Mouse (Mus musculus) forebrain, postnatal 0 days (tissue): Measurements from ENCODE around the gene Arid1a. TPM values are rescaled to one million over a fixed set of nuclear protein-coding genes. Genes with fewer than 3 reads are reported as not detected.

Experiments used
- ATAC-seq: fragments of 200-750 bp; cut with Nextera tagmentation; 2 replicates; pipeline ENCODE4 v1.8.0; 2017; ENCODE audit warnings: mild to moderate bottlenecking, moderate library complexity
- DNase-seq: peaks from one replicate; pipeline ENCODE4 v3.0.0-alpha.2; 2015
- H3K27ac ChIP-seq: fragments of 300-500 bp; sonication (generic); 2 replicates; pipeline ENCODE4 v1.5.1; 2014; ENCODE audit warnings: low read depth, mild to moderate bottlenecking, antibody characterized with exemption, low read length, moderate library complexity, mixed read lengths
- H3K27me3 ChIP-seq: fragments of 300-500 bp; sonication (generic); 2 replicates; pipeline ENCODE4 v1.6.1; 2014; ENCODE audit warnings: mild to moderate bottlenecking, low read length, mixed read lengths; ENCODE audit not compliant: insufficient read depth
- H3K36me3 ChIP-seq: fragments of 300-500 bp; sonication (generic); 2 replicates; pipeline ENCODE4 v1.6.1; 2014; ENCODE audit warnings: mild to moderate bottlenecking, moderate library complexity; ENCODE audit not compliant: insufficient read depth
- H3K4me1 ChIP-seq: fragments of 300-500 bp; sonication (generic); 2 replicates; pipeline ENCODE4 v1.6.1; 2014; ENCODE audit warnings: antibody characterized with exemption; ENCODE audit not compliant: insufficient read depth
- H3K4me2 ChIP-seq: fragments of 300-500 bp; sonication (generic); 2 replicates; pipeline ENCODE4 v1.6.1; 2014; ENCODE audit warnings: low read depth, mild to moderate bottlenecking, moderate library complexity
- H3K4me3 ChIP-seq: fragments of 300-500 bp; sonication (generic); 2 replicates; pipeline ENCODE4 v1.5.1; 2014; ENCODE audit warnings: low read depth, low read length, mixed read lengths
- H3K9ac ChIP-seq: fragments of 300-500 bp; sonication (generic); 2 replicates; pipeline ENCODE4 v1.6.1; 2014; ENCODE audit warnings: mild to moderate bottlenecking
- H3K9me3 ChIP-seq: fragments of 300-500 bp; sonication (generic); 2 replicates; pipeline ENCODE4 v1.6.1; 2016; ENCODE audit warnings: low read length
- CTCF ChIP-seq: sonication (generic); IDR thresholded peaks from 2 replicates; pipeline ENCODE4 v1.5.1; 2016; ENCODE audit warnings: antibody characterized with exemption, control low read depth, low read depth
- WGBS: fragments of 180-500 bp; shearing (Covaris S2); extraction: QIAGEN DNeasy Blood & Tissue Kit; methylation state at CpG from one replicate; pipeline ENCODE4 v1.1.7; 2014; 5-methylcytosine and 5-hydroxymethylcytosine counted together
- polyA plus RNA-seq: library from polyadenylated mRNA; unstranded; fragments of >200 nt; fragmentation: Nextera tagmentation; extraction: Ambion mirVana; gene quantifications from 2 replicates; pipeline ENCODE4 v1.2.1, GENCODE M21; 2015
- total RNA-seq: library from RNA; depleted of rRNA; stranded (reverse); fragments of >200 nt; gene quantifications from 2 replicates; pipeline ENCODE4 v1.2.3, GENCODE M21; 2014; rRNA removed

The Arid1a gene
- total RNA-seq (36.2 and 51.0 TPM in 2 replicates), polyA plus RNA-seq (12.7 and 19.3 TPM in 2 replicates)

DNA sequence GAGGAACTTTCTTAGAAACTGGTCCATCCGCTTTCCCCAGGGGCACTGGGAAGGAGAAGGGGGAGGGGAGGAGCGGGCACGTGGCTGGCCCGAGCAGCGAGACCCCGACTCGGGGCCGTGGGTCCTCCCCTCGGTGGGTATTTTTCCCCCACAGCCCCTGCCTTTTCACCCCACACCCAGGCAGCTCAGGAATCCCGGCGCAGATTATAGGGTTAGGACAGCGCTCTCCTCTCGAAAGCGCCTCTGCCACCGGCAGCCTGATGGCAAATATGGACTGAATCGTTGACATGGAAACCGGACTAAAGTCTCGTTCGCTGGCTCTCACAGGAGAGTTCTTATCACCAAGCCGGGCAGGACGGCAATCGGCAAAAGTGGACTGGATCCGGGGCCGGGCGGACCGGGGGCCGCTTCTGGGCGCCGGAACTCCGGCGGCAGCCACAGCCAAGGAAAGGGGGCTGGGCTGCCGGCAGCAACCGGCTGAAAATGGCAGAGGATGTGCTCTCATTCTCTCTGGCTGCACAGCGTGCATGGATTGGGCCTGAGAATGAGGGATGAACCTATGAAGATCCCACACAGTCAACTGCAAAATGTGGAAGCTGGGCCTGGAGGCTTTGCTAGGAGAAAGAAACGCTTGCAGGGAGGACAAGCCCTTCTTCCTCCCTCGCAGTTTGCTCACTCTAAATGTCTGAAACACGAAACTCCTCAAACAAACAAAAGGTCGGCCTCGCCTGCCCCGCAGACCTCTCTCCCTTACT lies at the start of gene Arid1a:
Gene Arid1a (minus strand): TSS at position 256 of the 755 bp plus-strand sequence.
- no peak for TF ChIP-seq CTCF
- H3K4me1 ChIP-seq: peaks cover 16% of the 10 kb centered on the region
- no peaks in the 10 kb centered on the region for H3K36me3 ChIP-seq
- under 1% methylated on average over 40 of the region's 40 CpGs for WGBS
- peak; percentile 95 for DNase-seq
- peak within 1 kb of the TSS; percentile 94 for H3K4me2 ChIP-seq
- no peaks in the 10 kb centered on the region for H3K9me3 ChIP-seq
- H3K9ac ChIP-seq: peak within 1 kb of the TSS; percentile 59
- peak within 1 kb of the TSS; percentile 98 for H3K27ac ChIP-seq
- no peaks in the 10 kb centered on the region for H3K27me3 ChIP-seq
- peak within 1 kb of the TSS; percentile 51 for H3K4me3 ChIP-seq
- ATAC-seq: peak; percentile 66

DNA sequence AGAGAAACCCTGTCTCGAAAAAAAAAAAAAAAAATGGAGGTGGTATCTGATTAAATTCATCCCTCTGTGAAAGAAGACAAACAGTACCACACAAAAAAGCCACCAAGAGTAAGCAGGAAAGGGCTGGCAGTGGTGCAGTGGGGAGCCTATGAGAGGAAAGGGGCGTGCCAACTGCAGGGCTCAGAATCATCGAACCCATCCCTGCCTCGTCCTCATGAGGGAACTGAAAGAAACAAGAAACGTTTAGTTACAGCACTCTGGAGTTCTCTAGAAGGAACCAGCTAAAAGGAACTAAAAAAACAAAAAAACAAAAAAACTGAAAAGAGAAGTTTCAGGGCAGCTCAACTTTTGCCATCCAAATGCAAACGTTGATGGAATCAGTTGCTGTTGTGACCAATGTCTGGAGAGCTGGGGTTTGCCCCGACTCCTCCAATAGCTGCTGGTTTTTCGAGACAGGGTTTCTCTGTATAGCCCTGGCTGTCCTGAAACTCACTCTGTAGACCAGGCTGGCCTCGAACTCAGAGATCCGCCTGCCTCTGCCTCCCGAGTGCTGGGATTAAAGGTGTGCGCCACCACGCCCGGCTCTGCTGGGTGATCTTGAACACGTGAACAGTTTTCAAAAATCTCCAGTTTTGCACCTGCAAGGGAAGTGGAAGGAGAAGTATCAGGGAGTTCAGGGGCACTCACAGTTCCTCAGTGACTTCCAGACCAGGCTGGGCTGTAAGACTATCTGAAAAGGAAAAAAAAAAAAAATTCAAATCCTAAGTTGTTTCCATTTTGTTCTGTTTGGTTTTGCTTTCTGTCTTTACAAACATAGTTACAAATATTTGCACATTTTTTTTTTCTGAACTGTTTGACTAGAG lies 48.1 kb upstream of the Arid1a start:
- DNase-seq: no peak
- WGBS: 71% methylated on average over 15 of the region's 15 CpGs
- Histone ChIP-seq H3K27me3 (no peaks in the 10 kb centered on the region), H3K9me3 (no peaks in the 10 kb centered on the region), H3K9ac (no peak overlapping the region), H3K36me3 (no peaks in the 10 kb centered on the region), H3K27ac (no peak overlapping the region), H3K4me3 (no peak overlapping the region), H3K4me2 (no peak overlapping the region), H3K4me1 (no peaks in the 10 kb centered on the region)
- TF ChIP-seq CTCF: no peak
- ATAC-seq: no peak

DNA sequence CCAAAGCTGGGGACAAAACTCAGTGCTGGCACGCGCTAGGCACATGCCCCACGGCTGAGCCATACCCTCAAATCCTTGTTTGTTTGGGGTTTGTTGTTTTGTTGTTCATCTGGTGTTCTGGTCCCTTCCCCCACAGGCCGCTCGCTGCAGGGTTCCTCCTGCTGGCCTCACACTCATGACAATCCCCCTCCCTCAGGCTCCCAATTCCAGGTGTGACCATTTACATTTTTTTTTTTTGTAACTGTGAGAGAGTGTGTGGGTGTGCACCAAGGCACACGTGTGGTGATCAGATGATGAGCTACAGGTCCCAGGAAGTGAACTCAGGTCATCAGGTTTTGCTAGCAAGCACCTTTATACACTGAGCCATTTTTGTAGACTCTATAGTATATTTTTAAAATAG lies 44.0 kb upstream of the Arid1a start:
- Histone ChIP-seq H3K4me2 (no peak overlapping the region), H3K9me3 (no peaks in the 10 kb centered on the region), H3K4me1 (no peaks in the 10 kb centered on the region), H3K27ac (no peak overlapping the region), H3K36me3 (no peaks in the 10 kb centered on the region), H3K9ac (no peak overlapping the region), H3K27me3 (no peaks in the 10 kb centered on the region), H3K4me3 (no peak overlapping the region)
- no peak for TF ChIP-seq CTCF
- ATAC-seq: no peak
- 19% methylated on average over 6 of the region's 6 CpGs for WGBS
- no peak for DNase-seq

DNA sequence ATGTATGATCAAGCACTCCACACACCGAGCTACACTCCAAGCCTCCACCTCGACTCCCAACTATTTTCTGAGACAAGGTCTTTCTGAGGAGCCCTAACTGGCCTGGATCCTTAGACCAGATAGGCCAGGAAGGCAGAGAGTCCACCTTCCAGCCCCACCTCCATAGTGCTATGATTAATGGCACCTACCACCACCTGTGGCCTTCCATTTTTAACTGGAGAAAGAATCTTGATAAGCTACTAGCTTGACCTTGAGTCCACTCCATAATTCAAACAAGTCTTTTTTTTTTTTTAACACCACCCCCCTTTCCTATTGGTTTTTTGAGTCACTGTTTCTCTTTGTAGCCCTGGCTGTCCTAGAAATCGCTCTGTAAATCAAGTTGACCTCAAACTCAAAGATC lies 36.7 kb upstream of the Arid1a start:
- no peak overlapping the region for H3K4me2 ChIP-seq
- no peak overlapping the region for H3K4me3 ChIP-seq
- H3K9ac ChIP-seq: no peak overlapping the region
- TF ChIP-seq CTCF: no peak
- no peaks in the 10 kb centered on the region for H3K9me3 ChIP-seq
- no peak overlapping the region for H3K27ac ChIP-seq
- 87% methylated on average over 3 of the region's 3 CpGs for WGBS
- no peaks in the 10 kb centered on the region for H3K36me3 ChIP-seq
- ATAC-seq: no peak
- no peak for DNase-seq
- H3K4me1 ChIP-seq: no peaks in the 10 kb centered on the region
- H3K27me3 ChIP-seq: no peaks in the 10 kb centered on the region

DNA sequence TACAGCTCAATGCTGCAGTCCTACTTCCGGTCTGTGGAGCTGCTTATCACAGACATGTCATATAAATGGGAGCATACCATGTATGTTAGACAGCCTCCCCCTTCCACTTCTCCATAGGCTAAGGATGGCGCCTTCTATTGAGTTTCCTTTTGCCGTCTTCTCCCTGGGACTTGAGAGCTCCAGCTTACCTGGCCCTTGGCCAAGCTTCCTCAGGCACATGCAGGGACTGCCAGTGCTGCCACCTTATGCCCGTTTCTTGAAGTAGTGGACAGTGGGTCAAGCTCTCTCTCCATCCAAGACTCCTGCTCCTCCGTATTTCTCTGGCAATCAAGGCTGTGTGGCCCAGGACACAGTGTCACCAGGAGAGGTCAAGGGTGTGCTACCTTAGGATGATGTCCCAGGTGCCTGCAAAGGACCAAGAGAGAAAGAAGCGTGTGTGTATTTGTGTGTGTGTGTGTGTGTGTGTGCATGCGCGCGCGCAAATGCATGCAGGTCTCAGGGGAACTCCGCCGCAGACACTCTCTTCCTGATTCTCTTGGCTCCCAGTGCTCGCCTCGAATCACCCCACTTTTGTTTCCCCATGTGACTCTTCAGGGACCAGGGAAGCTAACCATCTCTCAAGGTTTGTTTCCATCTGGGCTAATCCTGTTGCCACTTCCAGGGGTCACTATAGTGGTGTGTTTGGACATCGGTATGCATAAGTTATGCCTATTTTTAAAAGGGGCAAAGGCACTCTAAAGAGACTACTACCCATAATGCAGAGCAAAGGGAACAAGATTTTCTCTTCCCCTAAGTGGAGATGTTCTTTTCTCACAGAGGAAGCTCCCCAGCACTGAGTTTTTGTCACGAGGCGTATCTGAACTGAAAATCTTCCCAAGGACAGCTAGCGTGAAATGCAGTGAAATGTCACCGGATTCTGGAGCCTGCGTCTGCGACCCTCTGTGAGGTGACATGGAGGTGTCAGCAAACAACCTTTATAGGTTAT lies 18.3 kb upstream of the Arid1a start:
- 77% methylated on average over 21 of the region's 21 CpGs for WGBS
- H3K9me3 ChIP-seq: no peaks in the 10 kb centered on the region
- DNase-seq (peak; percentile 77), ATAC-seq (no peak; the same call in 1 of the 2 replicates)
- H3K27ac ChIP-seq: no peak overlapping the region
- no peaks in the 10 kb centered on the region for H3K36me3 ChIP-seq
- H3K4me2 ChIP-seq: no peak overlapping the region
- peak; percentile 61 for TF ChIP-seq CTCF
- H3K4me3 ChIP-seq: no peak overlapping the region
- H3K27me3 ChIP-seq: no peaks in the 10 kb centered on the region
- H3K9ac ChIP-seq: no peak overlapping the region
- no peaks in the 10 kb centered on the region for H3K4me1 ChIP-seq

DNA sequence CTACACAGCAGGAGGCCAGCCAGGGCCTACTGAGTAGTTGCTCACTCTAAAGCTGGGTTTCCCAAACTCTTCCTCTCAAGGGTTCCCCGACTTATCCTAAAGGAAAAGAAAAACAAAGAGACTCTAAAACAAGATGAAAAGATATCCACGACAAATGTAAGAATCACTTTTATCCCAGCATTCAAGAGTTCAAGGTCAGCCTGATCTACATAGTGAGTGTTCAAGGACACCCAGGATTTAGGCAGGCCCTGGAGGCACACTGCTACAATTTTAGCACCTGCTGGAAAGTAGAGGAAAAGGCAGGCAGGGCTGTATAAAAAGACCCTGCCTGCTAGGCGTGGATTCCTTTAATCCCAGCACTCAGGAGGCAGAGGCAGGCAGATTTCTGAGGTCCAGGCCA lies 12.6 kb upstream of the Arid1a start:
- Histone ChIP-seq H3K9me3 (no peaks in the 10 kb centered on the region), H3K4me3 (no peak overlapping the region), H3K27me3 (no peaks in the 10 kb centered on the region), H3K36me3 (no peaks in the 10 kb centered on the region), H3K4me1 (no peaks in the 10 kb centered on the region), H3K4me2 (no peak overlapping the region), H3K27ac (no peak overlapping the region), H3K9ac (no peak overlapping the region)
- DNase-seq: no peak
- no peak for ATAC-seq
- WGBS: 82% methylated on average over 3 of the region's 3 CpGs
- TF ChIP-seq CTCF: no peak
